Mouse (Mus musculus) effector memory CD4-positive, alpha-beta T cell, adult 5 months (primary cell): ENCODE data around the gene Bcl7a. TPM values are rescaled to one million over a fixed set of nuclear protein-coding genes. Genes with fewer than 3 reads are reported as not detected.

Experiments
- polyA plus RNA-seq: library from polyadenylated mRNA; unstranded; fragments of 100-300 nt; shearing (Covaris generic); gene quantifications from one replicate; pipeline ENCODE4 v1.2.1, GENCODE M21; 2017

Gene Bcl7a
- 6.4 TPM for polyA plus RNA-seq

DNA sequence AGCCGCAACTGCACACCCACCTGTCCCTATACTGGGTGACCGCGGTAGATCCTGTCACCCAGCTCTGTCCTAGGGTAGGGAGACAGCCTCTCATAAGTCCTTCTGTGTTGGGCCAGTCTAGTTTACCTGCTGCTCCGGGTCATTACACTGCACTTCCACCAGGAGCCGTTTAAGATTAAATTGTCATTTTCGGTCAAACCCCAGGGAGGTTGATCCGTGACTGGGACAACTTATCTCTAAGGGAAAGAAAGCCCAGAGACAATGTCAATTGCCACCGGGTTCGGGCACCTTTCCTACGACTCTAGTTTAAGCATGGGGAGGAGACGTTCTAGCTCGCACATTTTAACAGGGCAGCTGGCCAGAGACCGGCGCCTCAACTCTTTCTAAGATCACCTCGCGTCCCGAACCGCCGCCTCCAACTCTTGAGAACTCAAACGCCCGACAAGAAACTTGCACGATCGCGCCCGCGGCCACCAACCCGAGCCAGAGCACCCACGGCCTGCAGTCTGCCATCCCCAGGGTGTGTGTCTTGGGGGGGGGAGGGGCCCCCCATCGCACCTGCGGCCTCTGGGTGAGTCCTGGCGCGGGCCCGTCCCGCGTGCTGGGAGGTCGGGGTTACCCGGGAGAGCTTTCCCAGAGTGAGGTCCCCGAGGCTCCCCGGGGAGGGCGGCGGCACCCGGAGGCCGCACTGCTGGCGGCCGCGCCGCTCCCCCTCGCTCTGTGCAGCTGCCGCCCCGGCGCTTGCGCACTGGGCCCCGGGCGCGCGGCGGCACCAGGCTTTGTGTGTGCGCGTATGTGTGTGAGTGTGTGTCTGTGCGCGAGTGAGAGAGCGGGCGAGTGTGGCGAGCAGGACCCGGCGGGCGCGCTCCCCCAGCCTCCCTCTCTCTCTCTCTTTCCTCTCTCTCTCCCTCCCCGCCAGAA, at the start of gene Bcl7a:
Bcl7a (plus strand) TSS at position 128 of the 921 bp plus-strand sequence.

DNA sequence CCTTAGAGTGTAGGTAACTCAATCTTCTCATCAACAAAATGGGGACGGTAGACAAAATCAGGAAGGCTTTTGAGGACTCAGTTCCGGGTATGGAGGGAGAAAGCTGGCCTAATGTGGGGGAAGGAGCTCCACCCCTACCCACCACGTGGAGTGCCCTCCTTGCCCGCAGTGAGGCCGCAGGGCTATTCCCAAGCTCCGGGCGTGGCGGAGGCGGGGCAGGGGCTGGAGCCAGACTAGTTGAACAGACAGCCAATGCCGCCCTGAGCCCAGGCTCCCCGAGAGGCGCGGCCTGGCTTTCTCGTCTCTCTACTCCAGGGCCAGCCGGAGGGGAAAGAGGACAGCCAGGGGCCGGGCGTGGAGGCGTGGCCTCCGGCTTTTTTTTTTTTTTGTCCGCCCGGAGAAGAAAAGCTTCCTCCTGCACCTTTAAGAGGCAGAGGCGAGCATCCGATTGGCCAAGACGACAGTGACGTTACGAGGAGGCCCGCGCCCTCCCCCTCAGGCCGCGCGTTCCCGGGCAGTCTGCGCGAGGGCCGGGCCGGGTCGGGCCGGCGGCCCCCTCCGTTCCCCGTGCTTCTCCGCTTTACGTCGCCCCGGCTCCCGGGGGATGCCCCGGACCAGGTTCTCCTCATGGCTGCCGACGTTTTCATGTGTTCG, 50.8 kb downstream of the Bcl7a start, which contains the start of gene Mlxip:
Mlxip (plus strand) TSS at position 496 of the 654 bp plus-strand sequence.

Other genes with a start within 250 kb of the Bcl7a start
- 98.0 TPM for gene Rhof, start 211.1 kb upstream of the Bcl7a start, polyA plus RNA-seq
- 7.5 TPM for gene Setd1b, start 201.6 kb upstream of the Bcl7a start, polyA plus RNA-seq
- 35.2 TPM for gene Psmd9, start 174.4 kb upstream of the Bcl7a start, polyA plus RNA-seq
- gene Hpd, start 161.1 kb upstream of the Bcl7a start, polyA plus RNA-seq: not detected
- 0.61 TPM for gene Wdr66, start 91.7 kb upstream of the Bcl7a start, polyA plus RNA-seq
- gene Mlxip, start 51.0 kb downstream of the Bcl7a start, polyA plus RNA-seq: 64.8 TPM
- not detected for gene Lrrc43, start 145.5 kb downstream of the Bcl7a start, polyA plus RNA-seq
- gene Il31, start 145.7 kb downstream of the Bcl7a start, polyA plus RNA-seq: not detected
- not detected for gene B3gnt4, start 166.6 kb downstream of the Bcl7a start, polyA plus RNA-seq
- gene Diablo, start 180.3 kb downstream of the Bcl7a start, polyA plus RNA-seq: 78.2 TPM
- gene Gm49027, start 181.7 kb downstream of the Bcl7a start, polyA plus RNA-seq: not detected
- 39.1 TPM for gene Vps33a, start 229.2 kb downstream of the Bcl7a start, polyA plus RNA-seq